Mouse (Mus musculus) kidney, postnatal 10 days (tissue): ENCODE results near the gene Vmn1r25.
"Not testable (repeated sequence)": the region's sequence is repeated elsewhere in the genome, so short reads cannot be mapped to it uniquely, and the experiment has no call there.

Experiments
- DNase-seq: peaks from one replicate; pipeline ENCODE4 v3.0.0; 2021; ENCODE audit warnings: mixed read lengths

Gene Vmn1r25

GRCm38 (mm10) chr6:57980710-57981109, at the start of gene Vmn1r25:
Gene Vmn1r25, minus strand, starts transcription at chr6:57980810.
- no peak for DNase-seq

GRCm38 (mm10) chr6:58017478-58017877, 36.9 kb upstream of the Vmn1r25 start:
- not testable (repeated sequence) for DNase-seq

- no peak for DNase-seq
These were observed 34.4 kb upstream of the Vmn1r25 start, which contains the start of gene Vmn1r26 for GRCm38 (mm10) chr6:58015059-58015458. Gene Vmn1r26, minus strand, starts transcription at chr6:58015159.

DNA sequence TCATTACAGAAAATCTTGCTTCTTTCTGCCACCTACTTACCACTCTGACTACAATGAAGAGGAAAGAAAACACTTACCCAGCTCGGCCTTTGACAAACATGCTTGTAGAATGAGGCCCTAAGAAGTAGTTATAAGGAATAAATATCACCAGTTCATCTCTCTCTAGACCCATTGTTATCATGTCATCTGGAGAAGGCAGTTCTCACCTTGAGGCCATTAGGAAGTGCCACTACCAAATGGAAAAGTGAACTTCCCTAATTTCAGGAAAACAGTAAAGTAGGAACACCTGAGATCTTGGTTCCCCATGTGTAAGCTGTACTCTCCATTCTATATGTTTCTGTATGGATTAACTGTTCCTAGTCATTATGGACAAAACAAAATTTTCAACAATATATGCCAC, 19.2 kb downstream of the Vmn1r25 start, which contains the start of gene Vmn1r24:
Gene Vmn1r24, minus strand, starts transcription at position 101 of the 400 bp plus-strand sequence.
- not testable (repeated sequence) for DNase-seq
